Mouse (Mus musculus): ENCODE results near the gene Ctnnd2. TPM values are rescaled to one million over a fixed set of nuclear protein-coding genes. Genes with fewer than 3 reads are reported as not detected.

Ctnnd2 gene
- polyA plus RNA-seq, 1 experiment from 2014 or later: 19.9 TPM

DNA sequence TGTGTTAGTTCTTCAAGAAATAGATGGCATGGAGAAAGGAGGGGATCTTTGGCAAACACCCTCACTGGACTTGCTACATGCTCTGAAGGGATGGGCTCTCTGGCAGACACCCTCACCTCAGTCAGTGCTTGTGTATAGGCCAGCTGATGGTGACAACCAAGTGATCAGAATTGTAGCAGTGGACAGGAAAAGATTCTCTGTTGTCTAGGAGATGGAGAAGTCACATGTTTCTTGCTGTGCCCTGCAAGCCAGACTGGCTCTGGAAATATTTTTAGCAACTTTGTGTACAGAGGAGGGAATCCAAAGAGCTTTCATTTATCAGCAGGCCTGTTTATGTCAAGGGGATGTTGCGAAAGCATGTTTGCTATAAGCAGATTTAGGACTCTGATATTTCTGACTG, 27.4 kb downstream of the Ctnnd2 start:
- ATAC-seq (ENCODE audit: insufficient read depth): no peak
- Histone ChIP-seq H3K9ac (no peak overlapping the region), H3K4me3 (ENCODE audit: low read depth, low read length) (no peak overlapping the region), H3K9me3 (ENCODE audit: low read depth, low read length) (no peaks in the 10 kb centered on the region), H3K27ac (ENCODE audit: low read depth) (no peak overlapping the region), H3K27me3 (ENCODE audit: insufficient read depth, low read length) (no peaks in the 10 kb centered on the region), H3K4me2 (no peak overlapping the region), H3K4me1 (ENCODE audit: insufficient read depth) (no peaks in the 10 kb centered on the region), H3K36me3 (ENCODE audit: insufficient read depth) (no peaks in the 10 kb centered on the region)
- no peak for TF ChIP-seq CTCF (IDR thresholded peaks at IDR 0.05; ENCODE audit: low read depth)
- WGBS: 71% methylated on average over 1 of the region's 1 CpGs
- peak; percentile 20 for DNase-seq

DNA sequence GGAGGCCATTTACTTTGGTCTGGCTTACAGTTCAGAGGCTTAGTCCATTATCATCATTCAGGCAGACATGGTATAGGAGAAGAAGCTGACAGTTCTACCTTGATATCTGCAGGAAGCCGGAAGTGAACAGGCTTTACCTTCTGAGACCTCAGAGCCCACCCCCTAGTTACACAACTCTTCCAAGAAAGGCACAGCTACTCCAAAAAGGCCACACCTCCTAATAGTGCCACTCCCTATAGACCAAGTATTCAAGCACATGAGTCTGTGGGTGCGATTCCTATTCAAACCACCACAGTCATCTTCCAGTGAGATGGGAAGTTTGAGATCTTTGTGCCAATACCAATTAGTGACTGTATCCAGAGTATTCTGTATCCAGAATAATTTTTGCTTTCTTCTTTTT, 28.8 kb downstream of the Ctnnd2 start:
- no peak for DNase-seq

DNA sequence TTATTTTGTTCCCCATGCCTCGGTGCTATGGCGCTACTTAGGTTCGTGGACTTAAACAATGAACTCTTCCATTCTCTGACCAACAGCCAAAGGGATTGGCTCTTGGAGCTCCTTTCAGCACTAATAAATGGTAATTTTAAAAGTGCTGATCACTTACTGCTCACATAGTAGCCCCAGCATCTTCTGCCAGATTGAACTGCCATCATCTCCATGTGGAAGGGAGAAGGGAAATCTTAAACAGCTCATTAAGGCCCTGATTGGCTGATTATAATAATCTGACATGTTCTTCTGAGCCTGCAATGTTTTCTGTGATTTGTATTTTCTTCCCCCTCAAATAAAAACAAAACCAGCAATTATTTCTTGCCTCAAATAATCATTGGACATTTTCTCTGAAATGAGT, 29.2 kb downstream of the Ctnnd2 start:
- TF ChIP-seq CTCF (IDR thresholded peaks at IDR 0.05; ENCODE audit: low read depth): no peak
- DNase-seq: no peak
- no peak overlapping the region for H3K4me2 ChIP-seq
- no peaks in the 10 kb centered on the region for H3K27me3 ChIP-seq (ENCODE audit: insufficient read depth, low read length)
- H3K4me3 ChIP-seq (ENCODE audit: low read depth, low read length): no peak overlapping the region
- H3K9me3 ChIP-seq (ENCODE audit: low read depth, low read length): no peaks in the 10 kb centered on the region
- no peaks in the 10 kb centered on the region for H3K4me1 ChIP-seq (ENCODE audit: insufficient read depth)
- no peak overlapping the region for H3K9ac ChIP-seq
- H3K36me3 ChIP-seq (ENCODE audit: insufficient read depth): no peaks in the 10 kb centered on the region
- H3K27ac ChIP-seq (ENCODE audit: low read depth): no peak overlapping the region
- no peak for ATAC-seq (ENCODE audit: insufficient read depth)
- WGBS: 92% methylated on average over 3 of the region's 3 CpGs

More for the DNA sequence above, 28.8 kb downstream of the Ctnnd2 start:
- TF ChIP-seq CTCF (IDR thresholded peaks at IDR 0.05; ENCODE audit: low read depth): no peak
- no peak overlapping the region for H3K4me3 ChIP-seq (ENCODE audit: low read depth, low read length)
- H3K36me3 ChIP-seq (ENCODE audit: insufficient read depth): no peaks in the 10 kb centered on the region
- WGBS: 88% methylated on average over 2 of the region's 2 CpGs
- H3K9me3 ChIP-seq (ENCODE audit: low read depth, low read length): no peaks in the 10 kb centered on the region
- no peak for ATAC-seq (ENCODE audit: insufficient read depth)
- H3K27ac ChIP-seq (ENCODE audit: low read depth): no peak overlapping the region
- H3K27me3 ChIP-seq (ENCODE audit: insufficient read depth, low read length): no peaks in the 10 kb centered on the region
- no peak overlapping the region for H3K9ac ChIP-seq
- H3K4me1 ChIP-seq (ENCODE audit: insufficient read depth): no peaks in the 10 kb centered on the region
- H3K4me2 ChIP-seq: no peak overlapping the region

DNA sequence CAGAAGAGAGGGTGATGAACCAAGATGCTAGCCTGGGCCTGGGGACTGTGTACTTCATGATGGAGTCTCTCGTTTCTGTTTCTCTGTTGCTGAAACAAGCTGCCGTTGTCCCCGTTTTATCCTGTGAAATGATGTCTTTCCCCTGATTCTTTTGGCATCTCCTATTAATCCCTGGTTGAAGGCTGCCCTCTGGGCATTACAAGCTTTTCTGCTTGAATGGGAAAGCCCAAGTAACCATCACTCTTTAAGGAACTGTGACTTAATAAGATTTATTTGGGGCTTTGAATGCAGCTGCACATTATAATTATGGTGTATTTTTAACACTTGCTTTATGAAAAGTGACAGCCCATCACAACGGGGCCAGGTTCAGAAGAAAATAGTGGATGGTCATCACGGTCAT, 40.4 kb downstream of the Ctnnd2 start:
- Histone ChIP-seq H3K9me3 (ENCODE audit: low read depth, low read length) (no peaks in the 10 kb centered on the region), H3K4me2 (no peak overlapping the region), H3K4me1 (ENCODE audit: insufficient read depth) (no peaks in the 10 kb centered on the region), H3K9ac (no peak overlapping the region), H3K4me3 (ENCODE audit: low read depth, low read length) (no peak overlapping the region), H3K36me3 (ENCODE audit: insufficient read depth) (no peaks in the 10 kb centered on the region), H3K27me3 (ENCODE audit: insufficient read depth, low read length) (no peaks in the 10 kb centered on the region), H3K27ac (ENCODE audit: low read depth) (no peak overlapping the region)
- DNase-seq (no peak), ATAC-seq (ENCODE audit: insufficient read depth) (no peak)
- no peak for TF ChIP-seq CTCF (IDR thresholded peaks at IDR 0.05; ENCODE audit: low read depth)
- WGBS: 77% methylated on average over 5 of the region's 5 CpGs

DNA sequence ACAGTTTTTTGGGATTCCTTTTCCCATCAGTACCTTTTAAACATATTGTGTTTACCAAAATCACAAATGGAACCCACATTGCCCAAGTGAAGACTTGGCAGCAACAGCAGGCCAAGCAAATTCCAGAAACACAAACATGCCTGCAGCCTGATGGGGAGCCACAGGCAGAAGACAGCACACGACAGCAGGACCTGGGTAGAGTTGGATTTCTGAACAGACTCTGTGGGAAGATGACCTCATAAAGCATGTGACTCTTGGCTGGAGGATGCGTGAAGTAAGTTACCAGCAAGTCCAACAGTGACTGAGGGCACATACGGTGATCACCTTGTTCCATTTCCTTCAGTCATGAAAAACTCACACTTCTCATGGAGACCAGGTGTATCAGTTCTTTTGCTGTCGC, 43.5 kb downstream of the Ctnnd2 start:
- Histone ChIP-seq H3K9ac (no peak overlapping the region), H3K4me1 (ENCODE audit: insufficient read depth) (no peaks in the 10 kb centered on the region), H3K4me2 (no peak overlapping the region), H3K27ac (ENCODE audit: low read depth) (no peak overlapping the region), H3K9me3 (ENCODE audit: low read depth, low read length) (no peaks in the 10 kb centered on the region), H3K4me3 (ENCODE audit: low read depth, low read length) (no peak overlapping the region), H3K36me3 (ENCODE audit: insufficient read depth) (no peaks in the 10 kb centered on the region), H3K27me3 (ENCODE audit: insufficient read depth, low read length) (no peaks in the 10 kb centered on the region)
- WGBS: 78% methylated on average over 4 of the region's 4 CpGs
- no peak for DNase-seq
- TF ChIP-seq CTCF (IDR thresholded peaks at IDR 0.05; ENCODE audit: low read depth): no peak
- ATAC-seq (ENCODE audit: insufficient read depth): no peak

DNA sequence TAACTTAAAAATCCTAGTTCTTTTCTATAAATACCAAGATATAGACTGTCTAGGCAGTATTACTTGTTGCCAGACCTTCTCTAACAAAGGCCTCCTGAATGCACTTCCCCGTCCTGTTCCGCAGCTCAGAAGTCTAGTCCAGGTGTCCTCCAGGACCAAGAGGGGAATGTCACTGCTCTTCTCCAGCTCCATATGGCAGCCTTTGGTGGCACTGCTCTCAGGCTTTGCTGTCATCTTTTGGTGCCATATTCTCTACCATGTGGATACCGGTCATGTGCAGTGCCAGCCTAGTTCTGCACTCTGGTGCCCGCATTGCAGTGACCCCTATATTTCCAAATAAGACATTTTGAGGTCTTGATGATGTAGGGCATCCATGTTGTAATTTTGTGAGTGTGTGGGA, 56.7 kb downstream of the Ctnnd2 start:
- H3K27ac ChIP-seq (ENCODE audit: low read depth): no peak overlapping the region
- no peaks in the 10 kb centered on the region for H3K36me3 ChIP-seq (ENCODE audit: insufficient read depth)
- H3K4me2 ChIP-seq: no peak overlapping the region
- no peaks in the 10 kb centered on the region for H3K9me3 ChIP-seq (ENCODE audit: low read depth, low read length)
- H3K9ac ChIP-seq: no peak overlapping the region
- DNase-seq (no peak), ATAC-seq (ENCODE audit: insufficient read depth) (no peak)
- no peak for TF ChIP-seq CTCF (IDR thresholded peaks at IDR 0.05; ENCODE audit: low read depth)
- H3K4me3 ChIP-seq (ENCODE audit: low read depth, low read length): no peak overlapping the region
- WGBS: 88% methylated on average over 4 of the region's 4 CpGs
- no peaks in the 10 kb centered on the region for H3K27me3 ChIP-seq (ENCODE audit: insufficient read depth, low read length)
- H3K4me1 ChIP-seq (ENCODE audit: insufficient read depth): no peaks in the 10 kb centered on the region

DNA sequence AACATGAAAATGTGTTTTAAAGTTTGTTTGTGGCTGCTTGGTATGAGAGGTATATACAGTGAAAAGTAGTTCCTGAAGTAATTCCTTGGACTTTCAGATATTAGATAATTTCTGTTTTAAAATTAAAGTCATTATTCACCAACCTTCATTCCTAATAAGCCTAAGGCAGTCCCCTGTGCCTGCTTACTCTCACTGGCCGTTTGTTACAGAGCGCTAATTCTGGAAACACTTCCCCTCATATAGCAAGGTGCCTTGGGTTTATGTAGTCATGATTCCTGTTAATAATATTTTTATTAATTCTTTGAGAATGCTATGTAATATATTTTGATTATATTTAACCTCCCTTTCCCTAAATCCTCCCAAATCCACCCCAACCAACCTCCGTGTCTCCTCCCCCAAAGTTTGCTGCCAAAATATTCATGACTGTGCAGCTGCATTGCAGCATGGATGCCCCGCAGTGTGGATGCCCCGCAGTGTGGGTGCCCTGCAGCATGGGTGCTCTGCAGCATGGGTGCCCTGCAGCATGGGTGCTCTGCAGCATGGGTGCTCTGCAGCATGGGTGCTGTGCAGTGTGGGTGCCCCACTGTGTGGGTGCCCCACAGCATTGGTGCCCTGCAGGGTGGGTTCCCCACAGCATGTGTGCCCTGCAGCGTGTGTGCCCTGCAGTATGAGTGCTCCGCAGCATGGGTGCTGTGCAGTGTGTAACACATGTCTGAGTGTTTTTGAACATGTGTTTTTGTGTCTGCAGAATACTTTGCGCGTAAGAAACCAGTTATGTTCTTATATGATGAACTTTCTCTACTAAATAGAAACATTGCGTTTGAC, 63.0 kb downstream of the Ctnnd2 start:
- H3K27ac ChIP-seq (ENCODE audit: low read depth): no peak overlapping the region
- H3K4me1 ChIP-seq (ENCODE audit: insufficient read depth): no peaks in the 10 kb centered on the region
- ATAC-seq (ENCODE audit: insufficient read depth): no peak
- no peak overlapping the region for H3K4me3 ChIP-seq (ENCODE audit: low read depth, low read length)
- 90% methylated on average over 10 of the region's 10 CpGs for WGBS
- no peaks in the 10 kb centered on the region for H3K27me3 ChIP-seq (ENCODE audit: insufficient read depth, low read length)
- no peak for DNase-seq
- no peaks in the 10 kb centered on the region for H3K9me3 ChIP-seq (ENCODE audit: low read depth, low read length)
- H3K4me2 ChIP-seq: no peak overlapping the region
- no peak overlapping the region for H3K9ac ChIP-seq
- TF ChIP-seq CTCF (IDR thresholded peaks at IDR 0.05; ENCODE audit: low read depth): no peak
- no peaks in the 10 kb centered on the region for H3K36me3 ChIP-seq (ENCODE audit: insufficient read depth)
